Mouse (Mus musculus) heart, embryonic 13.5 days (tissue): Measurements from ENCODE around the gene Mtif3. TPM values are rescaled to one million over a fixed set of nuclear protein-coding genes. Genes with fewer than 3 reads are reported as not detected.
"Not testable (repeated sequence)": the region's sequence is repeated elsewhere in the genome, so short reads cannot be mapped to it uniquely, and the experiment has no call there.

Source experiments
- ATAC-seq: fragments of 200-750 bp; cut with Nextera tagmentation; 2 replicates; pipeline ENCODE4 v1.8.0; 2017; ENCODE audit warnings: moderate TSS enrichment; ENCODE audit not compliant: insufficient number of reproducible peaks, low FRiP score, low TSS enrichment; ENCODE audit errors: extremely low read depth
- H3K27ac ChIP-seq: fragments of 300-500 bp; sonication (generic); replicated peaks from 2 replicates; pipeline ENCODE4 v1.5.1; 2015; ENCODE audit warnings: moderate library complexity, mild to moderate bottlenecking, inconsistent platforms
- H3K27me3 ChIP-seq: fragments of 300-500 bp; sonication (generic); replicated peaks from 2 replicates; pipeline ENCODE4 v1.6.1; 2015; ENCODE audit warnings: mild to moderate bottlenecking, inconsistent platforms
- H3K36me3 ChIP-seq: fragments of 300-500 bp; sonication (generic); 2 replicates; pipeline ENCODE4 v1.6.1; 2015; ENCODE audit warnings: mild to moderate bottlenecking, inconsistent platforms
- H3K4me1 ChIP-seq: fragments of 300-500 bp; sonication (generic); 2 replicates; pipeline ENCODE4 v1.6.1; 2015; ENCODE audit warnings: inconsistent platforms
- H3K4me2 ChIP-seq: fragments of 300-500 bp; sonication (generic); 2 replicates; pipeline ENCODE4 v1.6.1; 2015; ENCODE audit warnings: inconsistent platforms, mild to moderate bottlenecking, moderate library complexity
- H3K4me3 ChIP-seq: fragments of 300-500 bp; sonication (generic); 2 replicates; pipeline ENCODE4 v1.5.1; 2015; ENCODE audit warnings: moderate library complexity, mild to moderate bottlenecking, inconsistent platforms
- H3K9ac ChIP-seq: fragments of 300-500 bp; sonication (generic); 2 replicates; pipeline ENCODE4 v1.6.1; 2015; ENCODE audit warnings: inconsistent platforms, mild to moderate bottlenecking, moderate library complexity
- H3K9me3 ChIP-seq: fragments of 300-500 bp; sonication (generic); 2 replicates; pipeline ENCODE4 v1.6.1; 2016; ENCODE audit warnings: inconsistent platforms
- WGBS: fragments of 180-500 bp; shearing (Covaris S2); methylation state at CpG from one replicate; pipeline ENCODE4 v1.1.7; 2015; ENCODE audit warnings: mixed read lengths; 5-methylcytosine and 5-hydroxymethylcytosine counted together
- polyA plus RNA-seq: library from polyadenylated mRNA; unstranded; fragments of >200 nt; fragmentation: Nextera tagmentation; extraction: Ambion mirVana; gene quantifications from 2 replicates; pipeline ENCODE4 v1.2.1, GENCODE M21; 2015

Mtif3 gene
- polyA plus RNA-seq, 1 experiment from 2014 or later: 22.7 TPM

- WGBS: 64% methylated on average over 16 of the region's 16 CpGs
- Histone ChIP-seq H3K36me3 (no peaks in the 10 kb centered on the region), H3K4me1 (no peaks in the 10 kb centered on the region), H3K27me3 (no peaks in the 10 kb centered on the region; the same call in 1 of the 2 replicates), H3K4me3 (no peak overlapping the region), H3K4me2 (no peak overlapping the region), H3K27ac (no peak overlapping the region), H3K9me3 (no peaks in the 10 kb centered on the region), H3K9ac (no peak overlapping the region)
- no peak for ATAC-seq
Observed at GRCm38 (mm10) chr5:146931904-146932553, 31.6 kb downstream of the Mtif3 start.

- no peak overlapping the region for H3K9ac ChIP-seq
- no peak overlapping the region for H3K27ac ChIP-seq
- no peaks in the 10 kb centered on the region for H3K9me3 ChIP-seq
- no peaks in the 10 kb centered on the region; the same call in 1 of the 2 replicates for H3K27me3 ChIP-seq
- no peaks in the 10 kb centered on the region for H3K4me1 ChIP-seq
- H3K36me3 ChIP-seq: no peaks in the 10 kb centered on the region
- no peak overlapping the region for H3K4me2 ChIP-seq
- WGBS: 76% methylated on average over 7 of the region's 7 CpGs
- ATAC-seq: no peak
- no peak overlapping the region for H3K4me3 ChIP-seq
Observed at GRCm38 (mm10) chr5:146931422-146931821, 32.2 kb downstream of the Mtif3 start.

- no peak overlapping the region for H3K4me3 ChIP-seq
- H3K27ac ChIP-seq: no peak overlapping the region
- no peaks in the 10 kb centered on the region for H3K36me3 ChIP-seq
- 78% methylated on average over 5 of the region's 5 CpGs for WGBS
- no peaks in the 10 kb centered on the region for H3K27me3 ChIP-seq
- H3K4me2 ChIP-seq: no peak overlapping the region
- no peaks in the 10 kb centered on the region for H3K4me1 ChIP-seq
- H3K9ac ChIP-seq: no peak overlapping the region
- no peaks in the 10 kb centered on the region for H3K9me3 ChIP-seq
- no peak for ATAC-seq
Observed at GRCm38 (mm10) chr5:146926673-146927072, 36.9 kb downstream of the Mtif3 start.

GRCm38 (mm10) chr5:146923547-146923946 lies 40.1 kb downstream of the Mtif3 start:
- Histone ChIP-seq H3K27me3 (no peaks in the 10 kb centered on the region), H3K4me2 (no peak overlapping the region)
- WGBS: 48% methylated on average over 5 of the region's 5 CpGs

GRCm38 (mm10) chr5:146921224-146921623 lies 42.4 kb downstream of the Mtif3 start:
- Histone ChIP-seq H3K4me1 (peaks cover 14% of the 10 kb centered on the region), H3K9me3 (no peaks in the 10 kb centered on the region), H3K27me3 (peaks cover 6% of the 10 kb centered on the region; the same call in 1 of the 2 replicates), H3K27ac (no peak overlapping the region), H3K4me3 (0 out of 2 replicates have a peak overlapping the region, but pooled peaks have one; percentile 42), H3K9ac (no peak overlapping the region), H3K4me2 (peak overlapping the region; percentile 73), H3K36me3 (no peaks in the 10 kb centered on the region)
- 49% methylated on average over 8 of the region's 8 CpGs for WGBS
- no peak for ATAC-seq

More at GRCm38 (mm10) chr5:146923547-146923946, 40.1 kb downstream of the Mtif3 start:
- no peaks in the 10 kb centered on the region for H3K9me3 ChIP-seq
- no peak overlapping the region for H3K27ac ChIP-seq
- H3K36me3 ChIP-seq: no peaks in the 10 kb centered on the region
- no peak overlapping the region for H3K4me3 ChIP-seq
- no peak for ATAC-seq
- peaks cover 14% of the 10 kb centered on the region for H3K4me1 ChIP-seq
- no peak overlapping the region for H3K9ac ChIP-seq

- Histone ChIP-seq H3K36me3 (no peaks in the 10 kb centered on the region), H3K4me3 (peak overlapping the region; percentile 42), H3K4me2 (peak overlapping the region; percentile 73), H3K9ac (peak overlapping the region; percentile 69), H3K9me3 (no peaks in the 10 kb centered on the region), H3K27ac (no peak overlapping the region), H3K27me3 (peaks cover 12% of the 10 kb centered on the region; the same call in 1 of the 2 replicates), H3K4me1 (peaks cover 14% of the 10 kb centered on the region)
- ATAC-seq: no peak
- WGBS: 4% methylated on average over 27 of the region's 27 CpGs
Observed at GRCm38 (mm10) chr5:146920314-146921161, 43.1 kb downstream of the Mtif3 start.

GRCm38 (mm10) chr5:146919874-146920273 lies 43.7 kb downstream of the Mtif3 start:
- Histone ChIP-seq H3K9ac (peak overlapping the region; percentile 69), H3K36me3 (no peaks in the 10 kb centered on the region), H3K4me2 (peak overlapping the region; percentile 73), H3K27me3 (peaks cover 14% of the 10 kb centered on the region; the same call in 1 of the 2 replicates), H3K9me3 (no peaks in the 10 kb centered on the region), H3K4me1 (peaks cover 14% of the 10 kb centered on the region), H3K27ac (no peak overlapping the region), H3K4me3 (peak overlapping the region; percentile 42)
- no peak for ATAC-seq
- WGBS: 9% methylated on average over 6 of the region's 6 CpGs

- H3K27ac ChIP-seq, H3K36me3 ChIP-seq, ATAC-seq, H3K9me3 ChIP-seq, H3K9ac ChIP-seq, H3K4me3 ChIP-seq, H3K4me2 ChIP-seq: not testable (repeated sequence)
- Histone ChIP-seq H3K4me1 (peaks cover 14% of the 10 kb centered on the region), H3K27me3 (peaks cover 27% of the 10 kb centered on the region; the same call in 1 of the 2 replicates)
- 76% methylated on average over 6 of the region's 6 CpGs for WGBS
Observed at GRCm38 (mm10) chr5:146917357-146917756, 46.2 kb downstream of the Mtif3 start.

GRCm38 (mm10) chr5:146916806-146917205 lies 46.8 kb downstream of the Mtif3 start:
- Histone ChIP-seq H3K27ac (no peak overlapping the region), H3K9me3 (no peaks in the 10 kb centered on the region), H3K36me3 (no peaks in the 10 kb centered on the region), H3K4me2 (no peak overlapping the region), H3K4me1 (peaks cover 14% of the 10 kb centered on the region), H3K4me3 (no peak overlapping the region), H3K9ac (no peak overlapping the region), H3K27me3 (peaks cover 27% of the 10 kb centered on the region; the same call in 1 of the 2 replicates)
- no peak for ATAC-seq
- 26% methylated on average over 6 of the region's 6 CpGs for WGBS

- Histone ChIP-seq H3K9ac (no peak overlapping the region), H3K4me3 (no peak overlapping the region), H3K27ac (no peak overlapping the region), H3K9me3 (no peaks in the 10 kb centered on the region), H3K36me3 (no peaks in the 10 kb centered on the region), H3K27me3 (peaks cover 27% of the 10 kb centered on the region; the same call in 1 of the 2 replicates), H3K4me1 (peaks cover 14% of the 10 kb centered on the region), H3K4me2 (no peak overlapping the region)
- ATAC-seq: no peak
- 56% methylated on average over 8 of the region's 8 CpGs for WGBS
Observed at GRCm38 (mm10) chr5:146916273-146916672, 47.3 kb downstream of the Mtif3 start.

GRCm38 (mm10) chr5:146914088-146914766 lies 49.4 kb downstream of the Mtif3 start:
- no peak overlapping the region for H3K4me2 ChIP-seq
- H3K9me3 ChIP-seq: no peaks in the 10 kb centered on the region
- H3K4me1 ChIP-seq: no peaks in the 10 kb centered on the region
- no peak overlapping the region for H3K9ac ChIP-seq
- no peak overlapping the region for H3K4me3 ChIP-seq
- H3K27ac ChIP-seq: no peak overlapping the region
- 25% methylated on average over 9 of the region's 9 CpGs for WGBS
- H3K27me3 ChIP-seq: peaks cover 27% of the 10 kb centered on the region; the same call in 1 of the 2 replicates
- H3K36me3 ChIP-seq: no peaks in the 10 kb centered on the region
- no peak for ATAC-seq
